Mouse (Mus musculus): ENCODE measurements around the gene Teddm3. TPM values are rescaled to one million over a fixed set of nuclear protein-coding genes. Genes with fewer than 3 reads are reported as not detected.

Gene Teddm3
- polyA plus RNA-seq, 1 experiment from 2014 or later = 14.0 TPM

DNA sequence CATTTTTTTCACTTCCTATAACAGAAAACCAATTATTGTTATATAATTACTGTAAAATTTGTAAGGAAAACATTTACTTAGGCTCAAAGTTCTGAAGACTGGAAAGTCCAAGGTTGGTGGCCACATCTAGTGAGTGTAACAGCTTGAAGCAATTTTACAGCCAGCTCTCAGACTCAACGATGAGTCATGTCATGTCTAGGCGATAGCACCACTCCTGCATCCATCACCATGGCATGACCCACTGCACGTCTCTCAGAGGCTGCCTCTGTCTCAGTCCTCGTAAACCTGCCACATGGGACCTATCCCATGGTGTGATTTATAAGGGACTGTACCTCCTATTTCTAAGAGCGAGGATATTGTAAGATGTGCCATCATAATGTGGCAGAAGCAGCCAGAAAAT is 37.7 kb downstream of the Teddm3 start:
- no peak overlapping the region for H3K4me2 ChIP-seq (ENCODE audit: low read depth, low read length)
- no peaks in the 10 kb centered on the region for H3K36me3 ChIP-seq (ENCODE audit: control insufficient read depth, insufficient read depth, low read length)
- no peak overlapping the region for H3K4me3 ChIP-seq (replicated peaks; ENCODE audit: low read length)
- no peaks in the 10 kb centered on the region for H3K4me1 ChIP-seq (ENCODE audit: control insufficient read depth, insufficient read depth, low read length)
- H3K27me3 ChIP-seq (ENCODE audit: control insufficient read depth, insufficient read depth, low read length) = no peaks in the 10 kb centered on the region
- 74% methylated on average over 5 of the region's 5 CpGs for WGBS
- no peak overlapping the region for H3K27ac ChIP-seq (ENCODE audit: low read length)
- H3K9me3 ChIP-seq (replicated peaks; ENCODE audit: control insufficient read depth, low read length) = no peaks in the 10 kb centered on the region
- ATAC-seq (ENCODE audit: insufficient read depth, low FRiP score) = no peak
- no peak overlapping the region for H3K9ac ChIP-seq (ENCODE audit: low read length)

- WGBS = 76% methylated on average over 1 of the region's 1 CpGs
- Histone ChIP-seq H3K9me3 (replicated peaks; ENCODE audit: control insufficient read depth, low read length) (no peaks in the 10 kb centered on the region), H3K4me2 (ENCODE audit: low read depth, low read length) (no peak overlapping the region), H3K36me3 (ENCODE audit: control insufficient read depth, insufficient read depth, low read length) (no peaks in the 10 kb centered on the region), H3K27ac (ENCODE audit: low read length) (no peak overlapping the region), H3K4me3 (replicated peaks; ENCODE audit: low read length) (no peak overlapping the region), H3K27me3 (ENCODE audit: control insufficient read depth, insufficient read depth, low read length) (no peaks in the 10 kb centered on the region), H3K4me1 (ENCODE audit: control insufficient read depth, insufficient read depth, low read length) (no peaks in the 10 kb centered on the region), H3K9ac (ENCODE audit: low read length) (no peak overlapping the region)
- ATAC-seq (ENCODE audit: insufficient read depth, low FRiP score) = no peak
These were observed 44.3 kb downstream of the Teddm3 start for GRCm38 (mm10) chr16:21109473-21109872.

Other genes starting within 250 kb of the Teddm3 start
- gene Ephb3, start 50.8 kb upstream of the Teddm3 start, polyA plus RNA-seq (2015; fragmentation: Nextera tagmentation; extraction: Ambion mirVana) = 20.6 and 22.1 TPM in 2 replicates